Mouse (Mus musculus) large intestine, adult 2 months (tissue): Measurements from ENCODE around the gene Gnl1. TPM values are rescaled to one million over a fixed set of nuclear protein-coding genes. Genes with fewer than 3 reads are reported as not detected.
"Not testable (repeated sequence)": the region's sequence is repeated elsewhere in the genome, so short reads cannot be mapped to it uniquely, and the experiment has no call there.

Experiments used
- DNase-seq: peaks from one replicate; pipeline ENCODE4 v3.0.0-alpha.2; 2012; ENCODE audit warnings: low read depth, low spot score
- WGBS: fragments of 180-500 bp; shearing (Covaris S2); methylation state at CpG from one replicate; pipeline ENCODE4 v1.1.7; 2018; 5-methylcytosine and 5-hydroxymethylcytosine counted together
- polyA plus RNA-seq: library from polyadenylated mRNA; depleted of rRNA; stranded (reverse); fragments of >200 nt; gene quantifications from 2 replicates; pipeline ENCODE4 v1.2.3, GENCODE M21; 2012

Gnl1 gene
- polyA plus RNA-seq, 1 experiment: 23.6 TPM

- no peak for DNase-seq
- 44% methylated on average over 10 of the region's 10 CpGs for WGBS
Observed at GRCm38 (mm10) chr17:35991781-35992180, 12.1 kb downstream of the Gnl1 start.

DNA sequence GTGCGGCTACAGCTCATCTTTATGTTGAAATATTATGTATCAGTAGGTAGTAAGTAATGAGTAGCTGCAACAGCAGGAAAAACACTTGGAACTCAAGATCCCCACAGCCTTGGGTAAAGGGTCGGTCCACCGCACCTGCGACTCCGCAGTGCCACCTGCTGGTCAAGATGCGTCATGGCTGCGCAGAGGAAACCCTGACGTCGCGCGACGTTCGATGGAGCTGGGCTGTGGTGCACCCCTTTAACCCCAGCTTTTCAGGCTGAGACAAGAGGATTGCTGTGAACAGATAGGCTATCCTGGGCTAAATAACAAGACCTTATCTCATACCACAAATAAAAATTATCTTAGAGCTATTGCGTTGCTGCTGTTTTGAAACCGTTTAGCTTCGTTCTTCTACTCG lies 14.0 kb downstream of the Gnl1 start:
- WGBS: 3% methylated on average over 17 of the region's 17 CpGs
- no peak for DNase-seq

GRCm38 (mm10) chr17:35994175-35994878 lies 14.7 kb downstream of the Gnl1 start:
- WGBS: 2% methylated on average over 31 of the region's 31 CpGs
- DNase-seq: no peak

GRCm38 (mm10) chr17:35994879-35995240 lies 15.2 kb downstream of the Gnl1 start:
- no peak for DNase-seq
- WGBS: 1% methylated on average over 14 of the region's 14 CpGs

- DNase-seq: peak; percentile 99
- WGBS: 2% methylated on average over 11 of the region's 11 CpGs
Observed at GRCm38 (mm10) chr17:35996949-35997348, 17.3 kb downstream of the Gnl1 start.

DNA sequence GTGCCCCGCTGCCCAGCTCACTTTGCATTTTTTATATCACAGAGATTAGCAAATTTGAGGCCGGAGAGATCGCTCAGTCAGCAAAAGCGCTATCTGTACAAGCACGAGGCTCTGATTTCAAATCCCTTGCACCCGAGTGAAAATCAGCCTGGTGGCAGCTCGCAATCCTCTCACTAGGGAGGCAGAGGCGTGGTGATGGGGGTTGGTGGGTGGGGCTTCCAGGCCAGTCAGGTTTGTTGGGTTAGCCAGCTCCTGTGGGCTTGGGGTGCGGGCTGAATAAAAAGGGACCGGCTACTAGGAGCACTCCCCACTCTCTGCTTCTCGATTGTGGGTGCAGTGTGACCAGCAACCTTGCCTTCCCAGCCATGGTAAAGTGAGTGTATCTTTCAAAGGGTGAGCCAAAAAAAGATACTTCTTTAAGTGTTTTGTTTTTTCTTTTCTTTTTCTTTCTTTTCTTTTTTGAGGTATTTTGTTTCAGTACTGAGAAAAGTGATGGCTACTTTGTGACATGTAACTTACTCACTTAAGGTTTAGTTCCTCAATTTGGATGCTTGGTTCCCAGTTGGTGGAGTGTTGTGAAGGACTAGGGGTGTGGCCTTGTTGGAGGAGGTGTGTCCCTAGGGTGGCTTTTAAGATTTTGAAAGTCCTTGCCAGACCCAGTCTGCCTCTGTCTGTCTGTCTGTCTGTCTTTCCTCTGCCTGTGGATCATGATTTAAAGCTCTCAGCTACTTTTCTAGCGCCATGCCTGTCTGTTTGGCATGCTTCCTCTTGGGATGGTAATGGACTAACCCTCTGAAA lies 18.3 kb downstream of the Gnl1 start:
- WGBS: 39% methylated on average over 12 of the region's 12 CpGs
- no peak for DNase-seq

DNA sequence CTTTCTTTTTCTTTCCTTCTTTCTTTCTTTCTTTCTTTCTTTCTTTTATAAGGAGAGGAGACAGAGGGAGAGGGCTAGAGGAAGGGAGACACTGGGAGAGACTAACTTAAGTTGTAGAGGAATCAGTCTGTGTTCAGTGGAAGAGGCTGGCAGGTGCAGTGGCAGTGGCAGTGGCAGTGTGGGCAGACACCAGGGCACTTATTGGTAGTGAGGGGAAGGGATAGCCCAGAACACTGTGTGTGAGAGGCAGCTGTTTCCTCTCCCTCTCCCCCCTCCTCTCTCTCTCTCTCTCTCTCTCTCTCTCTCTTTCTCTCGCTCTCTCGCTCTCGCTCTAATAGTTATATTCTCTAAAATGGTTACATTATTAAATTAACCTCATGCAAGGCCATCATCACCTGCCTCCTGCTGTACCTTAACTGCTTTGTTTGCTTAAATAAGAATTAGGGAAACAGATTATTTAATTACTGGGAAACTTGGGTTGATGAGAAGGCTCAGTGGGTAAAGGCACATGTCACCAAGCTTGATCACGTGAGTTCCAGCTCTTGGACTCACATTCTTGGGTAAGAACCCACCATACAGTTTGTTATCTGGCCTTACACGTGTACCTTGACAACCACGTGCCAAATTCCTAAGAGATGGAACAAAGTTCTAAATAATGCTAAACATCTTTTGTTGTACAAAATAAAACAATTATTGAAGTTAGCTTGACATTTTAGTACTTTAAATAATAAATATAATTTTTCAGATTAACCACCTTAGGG lies 19.1 kb downstream of the Gnl1 start:
- WGBS: 74% methylated on average over 6 of the region's 6 CpGs
- no peak for DNase-seq

DNA sequence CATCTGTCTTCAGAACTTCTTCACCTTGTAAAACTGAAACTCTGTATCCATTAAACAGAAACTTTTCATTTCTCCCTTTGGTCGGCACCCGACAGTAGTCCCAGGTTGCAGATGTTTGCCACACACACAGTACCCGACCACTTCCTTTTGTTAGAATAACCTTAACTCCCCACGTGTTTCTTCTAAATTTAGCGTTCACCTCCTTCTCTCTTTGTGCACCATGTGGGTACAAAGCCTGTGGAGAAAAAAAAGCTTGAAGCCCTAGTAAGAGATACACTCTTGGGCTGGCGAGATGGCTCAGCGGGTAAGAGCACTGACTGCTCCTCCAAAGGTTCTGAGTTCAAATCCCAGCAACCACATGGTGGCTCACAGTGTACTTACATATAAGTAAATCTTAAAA lies 19.7 kb downstream of the Gnl1 start:
- DNase-seq: no peak
- 77% methylated on average over 7 of the region's 7 CpGs for WGBS

- WGBS: 22% methylated on average over 4 of the region's 4 CpGs
- no peak for DNase-seq
Observed at GRCm38 (mm10) chr17:36000349-36000748, 20.7 kb downstream of the Gnl1 start.

DNA sequence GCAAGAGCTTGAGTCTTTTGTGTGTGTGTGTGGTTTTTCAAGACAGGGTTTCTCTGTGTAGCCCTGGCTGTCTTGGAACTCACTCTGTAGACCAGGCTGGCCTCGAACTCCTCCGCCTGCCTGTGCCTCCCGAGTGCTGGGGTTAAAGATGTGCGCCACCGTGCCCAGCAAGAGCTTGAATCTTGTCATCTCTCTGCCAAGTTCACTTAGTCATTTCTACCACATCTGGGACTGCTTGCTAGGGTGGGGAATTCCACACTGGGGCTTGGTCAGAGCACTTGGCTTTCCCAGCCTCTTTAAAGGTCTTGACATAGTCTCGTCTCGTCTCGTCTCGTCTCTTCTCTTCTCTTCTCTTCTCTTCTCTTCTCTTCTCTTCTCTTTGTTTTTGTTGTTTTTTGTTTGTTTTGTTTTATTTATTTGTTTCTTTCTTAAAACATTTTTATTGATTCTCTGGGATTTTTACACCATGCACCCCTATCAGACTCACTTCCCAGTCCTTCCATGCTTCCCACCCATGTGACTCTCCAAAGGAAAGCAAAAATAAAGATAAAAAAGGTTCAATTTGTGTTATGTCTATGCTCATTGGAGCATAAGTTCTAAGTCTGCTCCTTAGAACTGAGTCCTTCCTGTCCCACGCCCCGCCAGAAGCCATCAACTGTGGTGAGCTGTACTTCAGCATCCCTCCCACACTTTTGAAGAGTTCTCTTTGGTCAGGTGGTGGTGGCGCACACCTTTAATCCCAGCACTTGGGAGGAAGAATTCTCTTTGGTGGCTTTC lies 21.7 kb downstream of the Gnl1 start:
- no peak for DNase-seq
- 45% methylated on average over 12 of the region's 12 CpGs for WGBS

DNA sequence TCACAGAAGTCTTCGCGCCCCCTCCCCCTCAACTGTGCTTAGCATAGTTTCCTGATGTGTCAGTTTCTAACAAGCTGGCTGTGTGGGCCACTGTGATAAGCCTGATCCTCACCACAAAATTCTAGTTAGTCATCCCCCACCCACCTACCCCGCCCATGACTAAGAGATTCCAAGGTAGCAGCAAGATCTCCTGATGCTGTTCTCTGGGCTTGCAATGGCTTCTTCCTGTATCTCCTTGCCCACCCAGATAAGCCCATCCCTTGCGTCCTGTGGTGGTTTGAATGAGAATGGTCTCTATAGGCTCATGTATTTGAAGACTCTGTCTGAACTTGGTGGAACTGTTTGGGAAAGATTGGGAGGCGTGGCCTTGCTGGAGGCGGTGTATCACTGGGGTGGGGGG lies 22.3 kb downstream of the Gnl1 start:
- no peak for DNase-seq
- 96% methylated on average over 6 of the region's 6 CpGs for WGBS

DNA sequence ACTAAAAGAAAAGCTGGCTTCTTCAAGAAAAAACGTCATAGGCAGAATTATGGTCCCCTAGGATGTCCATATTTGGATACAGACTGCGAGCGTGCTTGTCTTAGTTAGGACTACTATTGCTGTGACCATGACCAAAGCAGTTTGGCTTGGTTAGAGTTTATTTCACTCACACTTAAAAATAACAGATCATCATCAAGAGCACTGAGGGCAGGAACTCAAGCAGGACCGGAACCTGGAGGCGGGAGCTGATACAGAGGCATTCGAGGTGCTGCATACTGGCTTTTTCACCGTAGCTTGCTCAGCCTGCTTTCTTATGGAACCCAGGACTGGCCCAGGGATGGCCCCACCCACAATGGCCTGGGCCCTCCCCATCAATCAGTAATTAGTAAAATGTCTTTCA lies 23.7 kb downstream of the Gnl1 start:
- no peak for DNase-seq
- WGBS: 89% methylated on average over 7 of the region's 7 CpGs

- not testable (repeated sequence) for DNase-seq
- 86% methylated on average over 7 of the region's 7 CpGs for WGBS
Observed at GRCm38 (mm10) chr17:36004409-36004808, 24.8 kb downstream of the Gnl1 start.

GRCm38 (mm10) chr17:36014977-36015376 lies 35.3 kb downstream of the Gnl1 start:
- 91% methylated on average over 5 of the region's 5 CpGs for WGBS
- DNase-seq: no peak

DNA sequence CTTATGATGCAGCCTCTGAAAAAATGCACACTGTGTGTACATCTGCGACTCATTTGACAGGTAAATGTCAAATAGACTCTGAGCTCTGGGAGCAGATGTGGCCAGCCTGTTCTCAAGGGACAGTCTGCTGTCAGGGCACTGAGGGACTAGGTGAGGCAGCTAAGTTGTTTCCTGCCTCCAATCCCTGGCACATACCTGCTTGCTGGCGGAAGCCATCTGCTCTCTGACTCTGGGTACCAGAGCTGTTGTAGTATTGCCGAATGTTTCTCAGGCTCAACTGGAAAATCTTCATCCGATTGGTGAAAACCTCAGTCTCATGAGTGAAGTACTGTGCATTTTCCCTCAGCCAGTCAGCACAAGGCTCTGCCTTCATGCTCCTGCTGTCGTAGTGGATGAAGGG lies 37.4 kb downstream of the Gnl1 start:
- 91% methylated on average over 5 of the region's 5 CpGs for WGBS
- no peak for DNase-seq

DNA sequence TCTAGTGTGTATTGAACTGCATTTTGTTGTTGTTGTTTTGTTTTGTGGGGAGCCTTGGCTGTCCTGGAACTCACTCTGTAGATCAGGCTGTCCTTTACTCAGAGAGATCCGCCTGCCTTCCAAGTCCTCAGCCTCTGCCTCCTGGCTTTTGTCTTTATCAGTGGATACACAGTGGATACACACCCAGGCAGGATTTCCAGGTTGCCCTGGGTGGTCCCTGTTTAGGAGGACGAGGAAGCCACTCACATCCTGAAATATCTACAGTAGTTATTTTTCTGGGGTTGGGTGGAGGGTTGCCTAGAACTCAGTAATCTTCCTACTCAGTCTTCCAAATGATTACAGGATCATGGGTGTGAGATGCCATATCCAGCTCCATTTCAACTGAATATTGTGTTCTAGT lies 39.3 kb downstream of the Gnl1 start:
- WGBS: 65% methylated on average over 2 of the region's 2 CpGs
- no peak for DNase-seq

GRCm38 (mm10) chr17:36019519-36019918 lies 39.9 kb downstream of the Gnl1 start:
- 54% methylated on average over 3 of the region's 3 CpGs for WGBS
- no peak for DNase-seq

- 32% methylated on average over 15 of the region's 15 CpGs for WGBS
Observed at GRCm38 (mm10) chr17:36020191-36021073, 40.8 kb downstream of the Gnl1 start, which contains the start of gene H2-T24. Gene H2-T24, minus strand, starts transcription at chr17:36020560.

DNA sequence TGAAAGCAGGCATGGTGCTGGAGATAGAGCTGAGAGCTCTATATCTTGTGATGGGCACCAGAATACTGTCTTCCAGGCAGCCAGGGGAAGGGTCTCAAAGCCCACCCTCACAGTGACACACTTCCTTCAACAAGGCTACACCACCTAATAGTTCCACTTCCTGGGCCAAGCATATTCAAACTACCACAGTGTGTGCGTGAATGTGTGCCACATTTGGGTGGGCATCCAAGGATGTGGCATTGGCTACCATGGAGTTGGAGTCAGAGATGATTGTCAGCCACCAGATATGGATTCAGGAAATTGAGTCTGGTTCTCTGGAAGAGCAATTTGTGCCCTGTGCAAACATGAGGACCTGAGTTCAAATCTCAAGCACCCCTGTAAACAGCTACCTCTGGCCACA lies 41.7 kb downstream of the Gnl1 start:
- no peak for DNase-seq
- 76% methylated on average over 1 of the region's 1 CpGs for WGBS

More at GRCm38 (mm10) chr17:36020191-36021073, 40.8 kb downstream of the Gnl1 start, which contains the start of gene H2-T24:
- DNase-seq: no peak
